Mouse (Mus musculus) hindbrain, postnatal 0 days (tissue): ENCODE results near the gene Hapln1. TPM values are rescaled to one million over a fixed set of nuclear protein-coding genes. Genes with fewer than 3 reads are reported as not detected.

ENCODE experiments used
- ATAC-seq: fragments of 200-750 bp; cut with Nextera tagmentation; 2 replicates; pipeline ENCODE4 v1.8.0; 2017; ENCODE audit warnings: mild to moderate bottlenecking, moderate TSS enrichment, moderate library complexity
- DNase-seq: peaks from one replicate; pipeline ENCODE4 v3.0.0-alpha.2; 2015; ENCODE audit warnings: low spot score
- H3K27ac ChIP-seq: fragments of 300-500 bp; sonication (generic); 2 replicates; pipeline ENCODE4 v1.5.1; 2014; ENCODE audit warnings: mild to moderate bottlenecking
- H3K27me3 ChIP-seq: fragments of 300-500 bp; sonication (generic); 2 replicates; pipeline ENCODE4 v1.6.1; 2014; ENCODE audit warnings: low read length, mixed read lengths; ENCODE audit not compliant: insufficient read depth
- H3K36me3 ChIP-seq: fragments of 300-500 bp; sonication (generic); 2 replicates; pipeline ENCODE4 v1.6.1; 2014; ENCODE audit warnings: low read length, mixed read lengths; ENCODE audit not compliant: insufficient read depth
- H3K4me1 ChIP-seq: fragments of 300-500 bp; sonication (generic); 2 replicates; pipeline ENCODE4 v1.6.1; 2014; ENCODE audit warnings: antibody characterized with exemption, low read length, mixed read lengths; ENCODE audit not compliant: insufficient read depth
- H3K4me2 ChIP-seq: fragments of 300-500 bp; sonication (generic); 2 replicates; pipeline ENCODE4 v1.6.1; 2014; ENCODE audit warnings: low read depth, mild to moderate bottlenecking, low read length, moderate library complexity, mixed read lengths
- H3K4me3 ChIP-seq: fragments of 300-500 bp; sonication (generic); 2 replicates; pipeline ENCODE4 v1.5.1; 2014; ENCODE audit warnings: low read length
- H3K9ac ChIP-seq: fragments of 300-500 bp; sonication (generic); replicated peaks from 2 replicates; pipeline ENCODE4 v1.6.1; 2014; ENCODE audit warnings: mild to moderate bottlenecking, low read length, moderate library complexity, mixed read lengths
- H3K9me3 ChIP-seq: fragments of 300-500 bp; sonication (generic); 2 replicates; pipeline ENCODE4 v1.6.1; 2016; ENCODE audit warnings: low read length, mixed read lengths
- CTCF ChIP-seq: IDR thresholded peaks from 2 replicates; pipeline ENCODE4 v1.5.1; 2016; ENCODE audit warnings: antibody characterized with exemption, control low read depth, low read depth
- WGBS: fragments of 180-500 bp; shearing (Covaris S2); extraction: QIAGEN DNeasy Blood & Tissue Kit; methylation state at CpG from one replicate; pipeline ENCODE4 v1.1.7; 2014; 5-methylcytosine and 5-hydroxymethylcytosine counted together
- polyA plus RNA-seq: library from polyadenylated mRNA; unstranded; fragments of >200 nt; fragmentation: Nextera tagmentation; extraction: Ambion mirVana; gene quantifications from 2 replicates; pipeline ENCODE4 v1.2.1, GENCODE M21; 2015
- total RNA-seq: library from RNA; depleted of rRNA; stranded (reverse); fragments of >200 nt; gene quantifications from 2 replicates; pipeline ENCODE4 v1.2.3, GENCODE M21; 2014

Gene Hapln1
- total and polyA plus RNA-seq, 2 experiments from 2014 or later, result 2.1 to 3.0 TPM

GRCm38 (mm10) chr13:89597354-89597753, 57.8 kb downstream of the Hapln1 start:
- H3K4me2 ChIP-seq, result no peak overlapping the region
- ATAC-seq (no peak), DNase-seq (no peak)
- no peak for TF ChIP-seq CTCF
- H3K4me1 ChIP-seq, result no peaks in the 10 kb centered on the region
- H3K36me3 ChIP-seq, result no peaks in the 10 kb centered on the region
- no peaks in the 10 kb centered on the region for H3K27me3 ChIP-seq
- no peaks in the 10 kb centered on the region; the same call in 1 of the 2 replicates for H3K9me3 ChIP-seq
- H3K4me3 ChIP-seq, result no peak overlapping the region
- H3K27ac ChIP-seq, result no peak overlapping the region
- no peak overlapping the region for H3K9ac ChIP-seq

- 65% methylated on average over 7 of the region's 7 CpGs for WGBS
- Histone ChIP-seq H3K4me1 (no peaks in the 10 kb centered on the region), H3K4me2 (no peak overlapping the region), H3K9me3 (no peaks in the 10 kb centered on the region), H3K4me3 (no peak overlapping the region), H3K36me3 (no peaks in the 10 kb centered on the region), H3K27ac (no peak overlapping the region), H3K9ac (no peak overlapping the region), H3K27me3 (no peaks in the 10 kb centered on the region)
- DNase-seq, result peak; percentile 22
- TF ChIP-seq CTCF, result no peak
- ATAC-seq, result no peak
Measured at GRCm38 (mm10) chr13:89600466-89600865, 60.9 kb downstream of the Hapln1 start.

- Histone ChIP-seq H3K27me3 (no peaks in the 10 kb centered on the region), H3K9me3 (no peaks in the 10 kb centered on the region), H3K27ac (no peak overlapping the region), H3K9ac (no peak overlapping the region), H3K36me3 (no peaks in the 10 kb centered on the region), H3K4me3 (no peak overlapping the region), H3K4me1 (no peaks in the 10 kb centered on the region), H3K4me2 (no peak overlapping the region)
- TF ChIP-seq CTCF, result no peak
- DNase-seq (peak; percentile 10), ATAC-seq (no peak)
- WGBS, result 56% methylated on average over 3 of the region's 3 CpGs
Measured at GRCm38 (mm10) chr13:89603336-89603735, 63.7 kb downstream of the Hapln1 start.

- Histone ChIP-seq H3K36me3 (no peaks in the 10 kb centered on the region), H3K4me3 (no peak overlapping the region), H3K27me3 (no peaks in the 10 kb centered on the region), H3K4me1 (no peaks in the 10 kb centered on the region), H3K27ac (no peak overlapping the region), H3K4me2 (no peak overlapping the region), H3K9me3 (no peaks in the 10 kb centered on the region), H3K9ac (no peak overlapping the region)
- no peak for DNase-seq
- 48% methylated on average over 3 of the region's 3 CpGs for WGBS
- TF ChIP-seq CTCF, result no peak
- ATAC-seq, result no peak
Measured at GRCm38 (mm10) chr13:89607399-89607798, 67.8 kb downstream of the Hapln1 start.

GRCm38 (mm10) chr13:89619064-89619463, 79.5 kb downstream of the Hapln1 start:
- Histone ChIP-seq H3K4me1 (no peaks in the 10 kb centered on the region), H3K9ac (no peak overlapping the region), H3K4me3 (no peak overlapping the region), H3K9me3 (no peaks in the 10 kb centered on the region), H3K27me3 (no peaks in the 10 kb centered on the region), H3K4me2 (no peak overlapping the region), H3K36me3 (no peaks in the 10 kb centered on the region), H3K27ac (no peak overlapping the region)
- ATAC-seq (no peak), DNase-seq (no peak)
- TF ChIP-seq CTCF, result no peak
- 88% methylated on average over 3 of the region's 3 CpGs for WGBS

GRCm38 (mm10) chr13:89634137-89634683, 94.6 kb downstream of the Hapln1 start:
- H3K27me3 ChIP-seq, result no peaks in the 10 kb centered on the region
- TF ChIP-seq CTCF, result peak; percentile 87
- H3K9me3 ChIP-seq, result no peaks in the 10 kb centered on the region
- DNase-seq (peak; percentile 82), ATAC-seq (no peak; the same call in 1 of the 2 replicates)
- no peak overlapping the region for H3K9ac ChIP-seq
- H3K4me1 ChIP-seq, result no peaks in the 10 kb centered on the region
- no peak overlapping the region for H3K4me2 ChIP-seq
- H3K36me3 ChIP-seq, result no peaks in the 10 kb centered on the region
- 28% methylated on average over 4 of the region's 4 CpGs for WGBS
- H3K4me3 ChIP-seq, result no peak overlapping the region
- H3K27ac ChIP-seq, result no peak overlapping the region

- H3K4me1 ChIP-seq, result no peaks in the 10 kb centered on the region
- H3K4me2 ChIP-seq, result no peak overlapping the region
- no peak overlapping the region for H3K9ac ChIP-seq
- H3K9me3 ChIP-seq, result no peaks in the 10 kb centered on the region
- TF ChIP-seq CTCF, result no peak
- H3K27me3 ChIP-seq, result no peaks in the 10 kb centered on the region
- no peak for ATAC-seq
- 78% methylated on average over 3 of the region's 3 CpGs for WGBS
- no peak overlapping the region for H3K27ac ChIP-seq
- no peak overlapping the region for H3K4me3 ChIP-seq
- no peak for DNase-seq
- no peaks in the 10 kb centered on the region for H3K36me3 ChIP-seq
Measured at GRCm38 (mm10) chr13:89637012-89637411, 97.4 kb downstream of the Hapln1 start.
